Mouse (Mus musculus) intestine, postnatal 0 days (tissue): ENCODE results near the gene Rel. TPM values are rescaled to one million over a fixed set of nuclear protein-coding genes. Genes with fewer than 3 reads are reported as not detected.

ENCODE experiments used
- ATAC-seq: fragments of 200-750 bp; cut with Nextera tagmentation; 2 replicates; pipeline ENCODE4 v1.8.0; 2017; ENCODE audit warnings: mild to moderate bottlenecking, moderate TSS enrichment, moderate library complexity
- H3K27ac ChIP-seq: fragments of 300-500 bp; sonication (generic); 2 replicates; pipeline ENCODE4 v1.5.1; 2014; ENCODE audit warnings: mild to moderate bottlenecking, low read depth, low read length, moderate library complexity
- H3K27me3 ChIP-seq: fragments of 300-500 bp; sonication (generic); replicated peaks from 2 replicates; pipeline ENCODE4 v1.6.1; 2014; ENCODE audit warnings: low read length, mixed read lengths; ENCODE audit not compliant: control insufficient read depth, insufficient read depth
- H3K36me3 ChIP-seq: fragments of 300-500 bp; sonication (generic); 2 replicates; pipeline ENCODE4 v1.6.1; 2014; ENCODE audit warnings: mild to moderate bottlenecking, moderate library complexity; ENCODE audit not compliant: control insufficient read depth, insufficient read depth
- H3K4me1 ChIP-seq: fragments of 300-500 bp; sonication (generic); replicated peaks from 2 replicates; pipeline ENCODE4 v1.6.1; 2014; ENCODE audit warnings: antibody characterized with exemption, low read length, mixed read lengths; ENCODE audit not compliant: control insufficient read depth, insufficient read depth
- H3K4me2 ChIP-seq: fragments of 300-500 bp; sonication (generic); replicated peaks from 2 replicates; pipeline ENCODE4 v1.6.1; 2014; ENCODE audit warnings: low read depth, mild to moderate bottlenecking, moderate library complexity
- H3K4me3 ChIP-seq: fragments of 300-500 bp; sonication (generic); 2 replicates; pipeline ENCODE4 v1.5.1; 2014; ENCODE audit warnings: low read depth, low read length
- H3K9ac ChIP-seq: fragments of 300-500 bp; sonication (generic); 2 replicates; pipeline ENCODE4 v1.6.1; 2014; ENCODE audit warnings: mild to moderate bottlenecking, low read depth, low read length
- H3K9me3 ChIP-seq: fragments of 300-500 bp; sonication (generic); 2 replicates; pipeline ENCODE4 v1.6.1; 2016; ENCODE audit warnings: mixed run types; ENCODE audit not compliant: control insufficient read depth
- CTCF ChIP-seq: sonication (generic); IDR thresholded peaks from 2 replicates; pipeline ENCODE4 v1.5.1; 2016; ENCODE audit warnings: low read depth, mild to moderate bottlenecking, control low read depth, antibody characterized with exemption, moderate library complexity
- WGBS: fragments of 180-500 bp; shearing (Covaris S2); extraction: QIAGEN DNeasy Blood & Tissue Kit; methylation state at CpG from one replicate; pipeline ENCODE4 v1.1.7; 2014; 5-methylcytosine and 5-hydroxymethylcytosine counted together
- polyA plus RNA-seq: library from polyadenylated mRNA; unstranded; fragments of >200 nt; fragmentation: Nextera tagmentation; extraction: Ambion mirVana; gene quantifications from 2 replicates; pipeline ENCODE4 v1.2.1, GENCODE M21; 2015

The Rel gene
- polyA plus RNA-seq, 1 experiment from 2014 or later = 0.52 TPM

- no peak overlapping the region for H3K4me2 ChIP-seq
- no peaks in the 10 kb centered on the region for H3K27me3 ChIP-seq
- H3K4me1 ChIP-seq = no peaks in the 10 kb centered on the region
- ATAC-seq = no peak
- no peaks in the 10 kb centered on the region for H3K36me3 ChIP-seq
- H3K4me3 ChIP-seq = no peak overlapping the region
- no peaks in the 10 kb centered on the region for H3K9me3 ChIP-seq
- no peak overlapping the region for H3K9ac ChIP-seq
- TF ChIP-seq CTCF = no peak
- H3K27ac ChIP-seq = no peak overlapping the region
Measured at GRCm38 (mm10) chr11:23754329-23754728, 16.4 kb downstream of the Rel start.

GRCm38 (mm10) chr11:23753136-23753710, 17.5 kb downstream of the Rel start:
- no peak for ATAC-seq
- Histone ChIP-seq H3K27ac (no peak overlapping the region), H3K36me3 (no peaks in the 10 kb centered on the region), H3K9ac (no peak overlapping the region), H3K4me2 (no peak overlapping the region), H3K27me3 (no peaks in the 10 kb centered on the region), H3K4me3 (no peak overlapping the region), H3K4me1 (no peaks in the 10 kb centered on the region), H3K9me3 (no peaks in the 10 kb centered on the region)
- TF ChIP-seq CTCF = no peak
- WGBS = 75% methylated on average over 1 of the region's 1 CpGs

- no peak for ATAC-seq
- no peak overlapping the region for H3K27ac ChIP-seq
- no peak overlapping the region for H3K9ac ChIP-seq
- H3K4me2 ChIP-seq = no peak overlapping the region
- H3K4me1 ChIP-seq = no peaks in the 10 kb centered on the region
- H3K9me3 ChIP-seq = no peaks in the 10 kb centered on the region
- WGBS = 63% methylated on average over 4 of the region's 4 CpGs
- no peak overlapping the region for H3K4me3 ChIP-seq
- H3K36me3 ChIP-seq = peaks cover 8% of the 10 kb centered on the region; the same call in 1 of the 2 replicates
- TF ChIP-seq CTCF = no peak
- H3K27me3 ChIP-seq = no peaks in the 10 kb centered on the region
Measured at GRCm38 (mm10) chr11:23746102-23746501, 24.7 kb downstream of the Rel start.

GRCm38 (mm10) chr11:23744352-23744751, 26.4 kb downstream of the Rel start:
- 93% methylated on average over 3 of the region's 3 CpGs for WGBS
- H3K27ac ChIP-seq = no peak overlapping the region
- no peak overlapping the region for H3K4me3 ChIP-seq
- H3K9ac ChIP-seq = no peak overlapping the region
- peaks cover 9% of the 10 kb centered on the region for H3K36me3 ChIP-seq
- no peak for TF ChIP-seq CTCF
- H3K4me1 ChIP-seq = no peaks in the 10 kb centered on the region
- no peaks in the 10 kb centered on the region for H3K27me3 ChIP-seq
- no peak overlapping the region for H3K4me2 ChIP-seq
- no peaks in the 10 kb centered on the region for H3K9me3 ChIP-seq
- no peak for ATAC-seq

GRCm38 (mm10) chr11:23741386-23741785, 29.4 kb downstream of the Rel start:
- no peak overlapping the region for H3K9ac ChIP-seq
- H3K4me2 ChIP-seq = no peak overlapping the region
- H3K27me3 ChIP-seq = no peaks in the 10 kb centered on the region
- H3K4me3 ChIP-seq = no peak overlapping the region
- WGBS = 92% methylated on average over 7 of the region's 7 CpGs
- peaks cover 9% of the 10 kb centered on the region for H3K36me3 ChIP-seq
- no peaks in the 10 kb centered on the region for H3K9me3 ChIP-seq
- H3K4me1 ChIP-seq = no peaks in the 10 kb centered on the region
- no peak overlapping the region for H3K27ac ChIP-seq
- no peak for ATAC-seq
- TF ChIP-seq CTCF = no peak

- Histone ChIP-seq H3K4me1 (no peaks in the 10 kb centered on the region), H3K27ac (no peak overlapping the region), H3K4me2 (no peak overlapping the region), H3K9ac (no peak overlapping the region), H3K9me3 (no peaks in the 10 kb centered on the region), H3K4me3 (no peak overlapping the region), H3K36me3 (peaks cover 9% of the 10 kb centered on the region), H3K27me3 (no peaks in the 10 kb centered on the region)
- no peak for ATAC-seq
- no peak for TF ChIP-seq CTCF
- 74% methylated on average over 4 of the region's 4 CpGs for WGBS
Measured at GRCm38 (mm10) chr11:23740895-23741294, 29.9 kb downstream of the Rel start.
